Mouse (Mus musculus): Measurements from ENCODE around the gene Slf2. TPM values are rescaled to one million over a fixed set of nuclear protein-coding genes. Genes with fewer than 3 reads are reported as not detected.

The Slf2 gene
- total and polyA plus RNA-seq, 2 experiments = 7.9 to 15.1 TPM

DNA sequence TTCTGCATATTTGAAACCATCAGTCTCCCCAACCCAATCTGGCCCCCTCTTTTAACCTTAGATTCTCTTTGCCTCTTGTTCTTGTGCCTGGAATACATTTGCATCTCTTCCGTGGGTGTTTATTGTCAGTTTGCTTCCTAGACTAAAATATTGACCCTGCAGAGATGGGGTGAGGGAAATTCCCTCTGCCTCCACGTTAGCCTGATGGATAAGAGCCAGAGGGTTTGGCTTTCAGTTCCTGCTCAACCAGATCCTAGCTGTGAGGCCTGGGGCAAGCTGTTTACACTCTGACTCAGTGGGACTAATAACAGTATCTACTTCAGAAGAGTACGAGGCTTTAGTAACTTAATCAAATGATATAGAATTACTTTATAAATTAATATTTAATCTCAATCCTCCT, 32.3 kb upstream of the Slf2 start:
- 26% methylated on average over 3 of the region's 3 CpGs for WGBS
- Histone ChIP-seq H3K79me2 (ENCODE audit: control insufficient read depth, insufficient read depth, low read length) (no peaks in the 10 kb centered on the region), H3K27ac (replicated peaks; ENCODE audit: insufficient read depth, low read depth, low read length) (peak overlapping the region; percentile 53), H3K27me3 (ENCODE audit: control insufficient read depth, insufficient read depth, low read length) (no peaks in the 10 kb centered on the region), H3K4me1 (ENCODE audit: control insufficient read depth, insufficient read depth, low read length) (peaks cover 3% of the 10 kb centered on the region), H3K36me3 (ENCODE audit: control insufficient read depth, insufficient read depth, low read length) (no peaks in the 10 kb centered on the region), H3K9ac (ENCODE audit: low read depth, low read length) (no peak overlapping the region), H3K4me3 (ENCODE audit: insufficient read depth, low read depth, low read length) (no peak overlapping the region)
- no peak for DNase-seq (ENCODE audit: extremely low read depth, low read depth, low spot score)
- TF ChIP-seq POLR2A (IDR thresholded peaks at IDR 0.05; ENCODE audit: extremely low read depth, insufficient read depth, low read length) (no peak), CTCF (IDR thresholded peaks at IDR 0.05; ENCODE audit: low read depth, low read length) (no peak)

GRCm38 (mm10) chr19:44899104-44899793, 31.7 kb upstream of the Slf2 start:
- peak; percentile 49 for DNase-seq (ENCODE audit: extremely low read depth, low read depth, low spot score)
- H3K36me3 ChIP-seq (ENCODE audit: control insufficient read depth, insufficient read depth, low read length) = no peaks in the 10 kb centered on the region
- WGBS = 44% methylated on average over 9 of the region's 9 CpGs
- TF ChIP-seq POLR2A (IDR thresholded peaks at IDR 0.05; ENCODE audit: extremely low read depth, insufficient read depth, low read length) (no peak), CTCF (IDR thresholded peaks at IDR 0.05; ENCODE audit: low read depth, low read length) (no peak)
- peak overlapping the region; percentile 81 for H3K27ac ChIP-seq (replicated peaks; ENCODE audit: insufficient read depth, low read depth, low read length)
- no peak overlapping the region for H3K4me3 ChIP-seq (ENCODE audit: insufficient read depth, low read depth, low read length)
- H3K79me2 ChIP-seq (ENCODE audit: control insufficient read depth, insufficient read depth, low read length) = no peaks in the 10 kb centered on the region
- no peak overlapping the region for H3K9ac ChIP-seq (ENCODE audit: low read depth, low read length)
- no peaks in the 10 kb centered on the region for H3K27me3 ChIP-seq (ENCODE audit: control insufficient read depth, insufficient read depth, low read length)
- H3K4me1 ChIP-seq (ENCODE audit: control insufficient read depth, insufficient read depth, low read length) = peaks cover 3% of the 10 kb centered on the region

GRCm38 (mm10) chr19:44899947-44900773, 30.8 kb upstream of the Slf2 start:
- Histone ChIP-seq H3K4me3 (ENCODE audit: insufficient read depth, low read depth, low read length) (no peak overlapping the region), H3K27me3 (ENCODE audit: control insufficient read depth, insufficient read depth, low read length) (no peaks in the 10 kb centered on the region), H3K36me3 (ENCODE audit: control insufficient read depth, insufficient read depth, low read length) (no peaks in the 10 kb centered on the region), H3K4me1 (ENCODE audit: control insufficient read depth, insufficient read depth, low read length) (peaks cover 3% of the 10 kb centered on the region), H3K27ac (replicated peaks; ENCODE audit: insufficient read depth, low read depth, low read length) (peak overlapping the region; percentile 81), H3K79me2 (ENCODE audit: control insufficient read depth, insufficient read depth, low read length) (no peaks in the 10 kb centered on the region), H3K9ac (ENCODE audit: low read depth, low read length) (no peak overlapping the region)
- WGBS = 67% methylated on average over 22 of the region's 22 CpGs
- no peak for DNase-seq (ENCODE audit: extremely low read depth, low read depth, low spot score)
- 0 out of 2 replicates have a peak, but pooled peaks have one; percentile 6 for TF ChIP-seq POLR2A (IDR thresholded peaks at IDR 0.05; ENCODE audit: extremely low read depth, insufficient read depth, low read length)
- TF ChIP-seq CTCF (IDR thresholded peaks at IDR 0.05; ENCODE audit: low read depth, low read length) = no peak

GRCm38 (mm10) chr19:44901047-44901446, 29.9 kb upstream of the Slf2 start:
- Histone ChIP-seq H3K27me3 (ENCODE audit: control insufficient read depth, insufficient read depth, low read length) (no peaks in the 10 kb centered on the region), H3K27ac (replicated peaks; ENCODE audit: insufficient read depth, low read depth, low read length) (peak overlapping the region; percentile 57), H3K9ac (ENCODE audit: low read depth, low read length) (no peak overlapping the region), H3K36me3 (ENCODE audit: control insufficient read depth, insufficient read depth, low read length) (no peaks in the 10 kb centered on the region), H3K4me3 (ENCODE audit: insufficient read depth, low read depth, low read length) (no peak overlapping the region), H3K4me1 (ENCODE audit: control insufficient read depth, insufficient read depth, low read length) (peaks cover 3% of the 10 kb centered on the region), H3K79me2 (ENCODE audit: control insufficient read depth, insufficient read depth, low read length) (no peaks in the 10 kb centered on the region)
- 62% methylated on average over 3 of the region's 3 CpGs for WGBS
- no peak for TF ChIP-seq POLR2A (IDR thresholded peaks at IDR 0.05; ENCODE audit: extremely low read depth, insufficient read depth, low read length)
- no peak for TF ChIP-seq CTCF (IDR thresholded peaks at IDR 0.05; ENCODE audit: low read depth, low read length)
- DNase-seq (ENCODE audit: extremely low read depth, low read depth, low spot score) = no peak

- Histone ChIP-seq H3K27me3 (ENCODE audit: control insufficient read depth, insufficient read depth, low read length) (no peaks in the 10 kb centered on the region), H3K4me3 (ENCODE audit: insufficient read depth, low read depth, low read length) (no peak overlapping the region), H3K4me1 (ENCODE audit: control insufficient read depth, insufficient read depth, low read length) (peaks cover 3% of the 10 kb centered on the region), H3K36me3 (ENCODE audit: control insufficient read depth, insufficient read depth, low read length) (no peaks in the 10 kb centered on the region), H3K79me2 (ENCODE audit: control insufficient read depth, insufficient read depth, low read length) (no peaks in the 10 kb centered on the region), H3K27ac (replicated peaks; ENCODE audit: insufficient read depth, low read depth, low read length) (no peak overlapping the region), H3K9ac (ENCODE audit: low read depth, low read length) (no peak overlapping the region)
- no peak for DNase-seq (ENCODE audit: extremely low read depth, low read depth, low spot score)
- 86% methylated on average over 4 of the region's 4 CpGs for WGBS
- TF ChIP-seq POLR2A (IDR thresholded peaks at IDR 0.05; ENCODE audit: extremely low read depth, insufficient read depth, low read length) (no peak), CTCF (IDR thresholded peaks at IDR 0.05; ENCODE audit: low read depth, low read length) (no peak)
Measured at GRCm38 (mm10) chr19:44902324-44902723, 28.6 kb upstream of the Slf2 start.
